8 mouse cellular contexts compared by ENCODE assay signal in the genomic region with DNA sequence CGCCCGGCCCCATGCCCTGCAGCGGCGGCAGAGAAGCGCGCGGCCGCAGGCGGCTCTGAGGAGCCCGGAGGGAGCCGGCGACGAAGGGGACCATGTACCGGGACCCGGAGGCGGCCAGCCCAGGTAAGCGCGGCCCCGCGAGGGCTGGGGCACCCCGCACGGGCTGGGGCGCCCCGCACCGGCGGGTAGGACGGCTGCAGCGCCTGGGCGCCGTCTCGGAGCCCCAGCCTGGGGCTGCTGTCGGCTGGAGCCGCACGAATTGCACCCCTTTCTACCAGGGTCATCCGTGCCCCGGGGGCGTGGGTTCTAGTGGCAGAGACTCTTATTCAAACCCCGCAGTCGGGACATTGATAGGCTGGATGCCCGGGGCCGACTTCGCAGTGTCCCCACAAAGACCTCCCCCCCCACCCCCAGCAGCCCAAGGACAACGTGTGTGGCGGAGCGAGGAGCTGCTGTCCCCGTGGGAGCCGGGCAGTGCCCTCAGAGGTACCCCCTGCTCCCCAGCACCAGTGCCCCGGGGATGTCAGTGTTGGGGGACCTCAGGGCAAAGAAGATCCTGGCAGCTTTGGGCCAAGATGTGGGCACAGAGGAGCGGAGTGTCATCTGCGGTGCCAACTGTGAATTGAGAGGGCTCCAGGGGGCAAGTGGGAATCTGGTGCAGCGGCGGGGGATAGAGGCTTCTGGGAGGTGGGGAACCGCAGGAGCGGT. TPM values are rescaled to one million over a fixed set of nuclear protein-coding genes. Genes with fewer than 3 reads are reported as not detected.
A peak's percentile ranks its signal among the peaks of the same experiment; 100 is the strongest.
DNase-seq lines count a peak whose midpoint lies in the region; ATAC-seq and TF ChIP-seq lines count a peak whose summit lies in the region.

No protein-coding gene starts in this region.

- peak; percentile 7 for ATAC-seq in heart, embryonic 15.5 days (replicated peaks; ENCODE audit: insufficient number of reproducible peaks, insufficient read depth, low FRiP score, low read depth)
- peak; percentile 22 for ATAC-seq in liver, postnatal 0 days
- no peak for ATAC-seq in CD4-positive, CD25-positive, alpha-beta regulatory T cell, adult 4 months

- no peak for TF ChIP-seq CTCF in liver, postnatal 0 days (IDR thresholded peaks at IDR 0.05; ENCODE audit: low read depth)

- no peak for TF ChIP-seq EP300 in liver, postnatal 0 days (IDR thresholded peaks at IDR 0.05; ENCODE audit: low read depth)

- H3K9me3 ChIP-seq in heart, embryonic 15.5 days (replicated peaks), result no peaks in the 10 kb centered on the region
- H3K9me3 ChIP-seq in liver, postnatal 0 days (ENCODE audit: low read length), result no peaks in the 10 kb centered on the region

- under 1% methylated on average over 51 of the region's 54 CpGs for WGBS in heart, embryonic 15.5 days
- WGBS in liver, postnatal 0 days (ENCODE audit: insufficient replicate concordance), result 2% methylated on average over 42 of the region's 54 CpGs

- H3K27me3 ChIP-seq in heart, embryonic 15.5 days, result peaks cover 63% of the 10 kb centered on the region
- H3K27me3 ChIP-seq in liver, postnatal 0 days (ENCODE audit: insufficient read depth, low read length), result peaks cover 39% of the 10 kb centered on the region

- intact Hi-C loops in left cerebral cortex, postnatal 14 days (cut with DNase I), result loop anchor here (2.0 to 5.0 kb wide), 2 partner anchors 43 to 49 kb away; no protein-coding TSS in a partner anchor

- no peaks in the 10 kb centered on the region for H3K36me3 ChIP-seq in heart, embryonic 15.5 days
- H3K36me3 ChIP-seq in liver, postnatal 0 days (replicated peaks; ENCODE audit: insufficient read depth, low read length), result no peaks in the 10 kb centered on the region

- peak overlapping the region; percentile 63 for H3K9ac ChIP-seq in heart, embryonic 15.5 days
- no peak overlapping the region; the same call in 1 of the 2 replicates for H3K9ac ChIP-seq in liver, postnatal 0 days (replicated peaks)

- no peak overlapping the region for H3K27ac ChIP-seq in heart, embryonic 15.5 days
- no peak overlapping the region for H3K27ac ChIP-seq in liver, postnatal 0 days (ENCODE audit: low read depth)

- H3K4me2 ChIP-seq in heart, embryonic 15.5 days, result peak overlapping the region; percentile 96
- peak overlapping the region; percentile 77 for H3K4me2 ChIP-seq in liver, postnatal 0 days (ENCODE audit: low read depth, low read length)

- peaks cover 23% of the 10 kb centered on the region for H3K4me1 ChIP-seq in heart, embryonic 15.5 days (replicated peaks)
- H3K4me1 ChIP-seq in liver, postnatal 0 days (ENCODE audit: insufficient read depth), result peaks cover 3% of the 10 kb centered on the region; the same call in 1 of the 2 replicates

- DNase-seq in cerebellum, adult 11 months, result peak; percentile 59
- DNase-seq in cerebellum, postnatal 25 days, result no peak
- peak; percentile 56 for DNase-seq in retina, postnatal 1 day
- DNase-seq in retina, embryonic 14.5 days (ENCODE audit: low spot score), result no peak
- DNase-seq in liver, postnatal 0 days, result peak; percentile 24
- no peak for DNase-seq in left cerebral cortex, postnatal 14 days (ENCODE audit: low spot score in 2 of 2)

- H3K4me3 ChIP-seq in heart, embryonic 15.5 days, result peak overlapping the region; percentile 65
- peak overlapping the region; percentile 46 for H3K4me3 ChIP-seq in liver, postnatal 0 days (ENCODE audit: low read depth, low read length)

RNA-seq across cellular contexts. Expression of gene Syt7, which starts 0.7 kb away (rescaled TPM):
- 0.48 and 0.94 TPM in 2 replicates for polyA plus RNA-seq in heart, embryonic 15.5 days (2015; fragmentation: Nextera tagmentation; extraction: Ambion mirVana)
- 0.04 and 0.24 TPM in 2 replicates for polyA plus RNA-seq in liver, postnatal 0 days (2015; fragmentation: Nextera tagmentation; extraction: Ambion mirVana)
- polyA plus RNA-seq in CD4-positive, CD25-positive, alpha-beta regulatory T cell, adult 4 months (2017; shearing (Covaris generic)), result not detected
- total RNA-seq in left cerebral cortex, postnatal 14 days (2021), result 100 to 1,000 TPM; 279 to 314 TPM

Comparison
In these comparisons a context has a peak if more than half of its experiments do, and no peak if none do; other contexts are left out.
1. DNase-seq: peak in cerebellum, adult 11 months (single experiment), retina, postnatal 1 day (single experiment) and liver, postnatal 0 days (single experiment); none in cerebellum, postnatal 25 days (0 of 2), retina, embryonic 14.5 days (single experiment) and left cerebral cortex, postnatal 14 days (0 of 2).